Mouse (Mus musculus): Measurements from ENCODE around the gene Best1. TPM values are rescaled to one million over a fixed set of nuclear protein-coding genes. Genes with fewer than 3 reads are reported as not detected.
A peak's percentile ranks its signal among the peaks of the same experiment; 100 is the strongest.

Best1 gene
- 1 to 10 TPM; 1.2 to 1.5 TPM for total RNA-seq (2021)
- long read RNA-seq, experiment 1, partial matches to known transcripts, result 1 of 1 reads
- long read RNA-seq, experiment 1, other reads (novel, unspliced or antisense), result 0 of 1 reads
- long read RNA-seq, experiment 2, partial matches to known transcripts, result 0 of 1 reads
- long read RNA-seq, experiment 2, other reads (novel, unspliced or antisense), result 1 of 1 reads

GRCm38 (mm10) chr19:10001206-10001969, at the start of gene Best1, which contains the start of gene Rab3il1:
TSS of gene Best1 (minus strand) at chr19:10001633.
TSS of gene Rab3il1 (plus strand) at chr19:10001669.
- no peak for DNase-seq (ENCODE audit: low spot score in 2 of 2)

- DNase-seq (ENCODE audit: low spot score in 2 of 2), result no peak
Measured at GRCm38 (mm10) chr19:10050438-10050837, 49.0 kb upstream of the Best1 start.

GRCm38 (mm10) chr19:10049533-10049932, 48.1 kb upstream of the Best1 start:
- no peak for DNase-seq (ENCODE audit: low spot score in 2 of 2)

GRCm38 (mm10) chr19:10046983-10047382, 45.5 kb upstream of the Best1 start:
- DNase-seq (ENCODE audit: low spot score in 2 of 2), result no peak

GRCm38 (mm10) chr19:10046346-10046745, 44.9 kb upstream of the Best1 start:
- no peak for DNase-seq (ENCODE audit: low spot score in 2 of 2)

GRCm38 (mm10) chr19:10045707-10046106, 44.3 kb upstream of the Best1 start:
- no peak for DNase-seq (ENCODE audit: low spot score in 2 of 2)

GRCm38 (mm10) chr19:10043643-10044042, 42.2 kb upstream of the Best1 start:
- DNase-seq (ENCODE audit: low spot score in 2 of 2), result peak in 1 of 2 experiments; percentile 44

- no peak for DNase-seq (ENCODE audit: low spot score in 2 of 2)
Measured at GRCm38 (mm10) chr19:10042816-10043215, 41.4 kb upstream of the Best1 start.

GRCm38 (mm10) chr19:10042232-10042631, 40.8 kb upstream of the Best1 start:
- no peak for DNase-seq (ENCODE audit: low spot score in 2 of 2)

- DNase-seq (ENCODE audit: low spot score in 2 of 2), result peak; percentile 77 to 81
Measured at GRCm38 (mm10) chr19:10041388-10042148, 40.1 kb upstream of the Best1 start, which contains the start of gene Fads3. TSS of gene Fads3 (plus strand) at chr19:10041569.

GRCm38 (mm10) chr19:10040866-10041387, 39.5 kb upstream of the Best1 start:
- DNase-seq (ENCODE audit: low spot score in 2 of 2), result no peak

GRCm38 (mm10) chr19:10039615-10040014, 38.2 kb upstream of the Best1 start:
- DNase-seq (ENCODE audit: low spot score in 2 of 2), result no peak

GRCm38 (mm10) chr19:10038910-10039309, 37.5 kb upstream of the Best1 start:
- DNase-seq (ENCODE audit: low spot score in 2 of 2), result peak in 1 of 2 experiments; percentile 40

- no peak for DNase-seq (ENCODE audit: low spot score in 2 of 2)
Measured at GRCm38 (mm10) chr19:10038364-10038763, 36.9 kb upstream of the Best1 start.

GRCm38 (mm10) chr19:10037534-10037933, 36.1 kb upstream of the Best1 start:
- no peak for DNase-seq (ENCODE audit: low spot score in 2 of 2)

- DNase-seq (ENCODE audit: low spot score in 2 of 2), result peak; percentile 78 to 85
Measured at GRCm38 (mm10) chr19:10034785-10035447, 33.5 kb upstream of the Best1 start.

GRCm38 (mm10) chr19:10034356-10034755, 32.9 kb upstream of the Best1 start:
- DNase-seq (ENCODE audit: low spot score in 2 of 2), result no peak

GRCm38 (mm10) chr19:10033211-10033973, 32.0 kb upstream of the Best1 start:
- peak in 1 of 2 experiments; percentile 54 for DNase-seq (ENCODE audit: low spot score in 2 of 2)

GRCm38 (mm10) chr19:10029746-10030145, 28.3 kb upstream of the Best1 start:
- no peak for DNase-seq (ENCODE audit: low spot score in 2 of 2)
